ENCODE assay signal across 8 mouse cellular contexts in the genomic region with DNA sequence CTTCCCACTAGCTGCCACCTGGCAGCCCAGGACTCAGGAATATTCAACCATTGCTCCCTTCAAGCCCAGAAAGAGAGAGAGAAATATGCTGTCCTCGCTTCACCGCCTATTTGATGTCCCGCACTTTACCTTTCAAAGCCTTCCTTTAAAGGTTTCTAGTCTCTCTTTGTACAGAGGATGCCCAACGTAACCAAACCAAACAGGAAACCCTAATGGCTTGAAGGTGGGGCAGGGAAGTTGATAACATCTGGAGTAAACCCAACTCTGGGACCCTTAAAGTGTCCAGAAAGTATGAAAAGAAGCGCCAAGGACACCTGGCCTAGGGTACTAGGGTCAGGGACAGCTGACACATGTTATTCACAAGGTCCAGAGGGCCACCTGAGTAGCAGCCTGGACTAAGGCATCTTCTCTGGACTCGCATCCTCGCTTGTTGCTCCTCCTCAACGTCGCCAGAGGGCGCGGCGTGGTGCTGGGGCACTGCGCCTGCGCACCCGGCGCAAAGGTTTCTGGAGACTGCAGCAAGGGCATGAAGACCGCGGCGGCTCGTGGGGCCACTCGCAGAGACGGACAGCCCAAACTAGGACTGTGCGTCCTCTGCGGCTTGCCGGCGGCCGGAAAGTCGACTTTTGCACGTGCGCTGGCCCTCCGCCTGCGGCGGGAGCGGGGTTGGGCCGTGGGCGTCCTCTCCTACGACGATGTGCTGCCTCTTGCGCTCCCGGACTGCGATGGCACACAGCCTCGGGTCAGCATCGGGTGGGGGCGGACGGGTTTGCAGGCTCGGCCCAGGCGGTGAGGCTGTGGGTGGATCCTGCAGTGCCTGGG. TPM values are rescaled to one million over a fixed set of nuclear protein-coding genes. Genes with fewer than 3 reads are reported as not detected.
DNase-seq lines count a peak whose midpoint lies in the region; ATAC-seq lines count a peak whose summit lies in the region.

A gene (plus strand): TSS at position 494 of the 822 bp plus-strand sequence.

- peak; percentile 91 for ATAC-seq in megakaryocyte progenitor cell, adult 5-6 weeks (replicated peaks; ENCODE audit: poor library complexity)

- DNase-seq in adipocyte (ENCODE audit: low spot score), result peak; percentile 85
- peak; percentile 95 for DNase-seq in embryo, embryonic 10 days (ENCODE audit: low spot score)
- DNase-seq in gastrocnemius, postnatal 10 days, result peak; percentile 89
- peak; percentile 93 for DNase-seq in induced T-regulatory cell, adult 2 months (ENCODE audit: low read depth)
- peak; percentile 67 to 89 for DNase-seq in left cerebral cortex, adult 9 months (ENCODE audit: low spot score in 2 of 2)
- DNase-seq in right cerebral cortex, postnatal 14 days, result peak; percentile 86
- DNase-seq in urinary bladder, postnatal 36 days (ENCODE audit: low spot score in 2 of 2), result peak; percentile 85 to 87

RNA-seq across cellular contexts. Expression of the gene that starts here (rescaled TPM):
- 10 to 100 TPM; 30.1 to 36.2 TPM for total RNA-seq in gastrocnemius, postnatal 10 days (2021)
- total RNA-seq in megakaryocyte progenitor cell, adult 5-6 weeks (2015), result 31.2 and 36.4 TPM in 2 replicates
- 13.8 and 33.4 TPM in 2 replicates for total RNA-seq in megakaryocyte progenitor cell, adult 5-6 weeks (2017)

Comparison
In these comparisons a context has a peak if more than half of its experiments do, and no peak if none do; other contexts are left out.
1. Peak in every context shown above with its lines: DNase-seq and ATAC-seq.